Mouse (Mus musculus) lung, postnatal 10 days (tissue): Measurements from ENCODE around the gene Rft1.
"Not testable (repeated sequence)": the region's sequence is repeated elsewhere in the genome, so short reads cannot be mapped to it uniquely, and the experiment has no call there.

Experiments
- DNase-seq: peaks from one replicate; pipeline ENCODE4 v3.0.0; 2021

Gene Rft1

DNA sequence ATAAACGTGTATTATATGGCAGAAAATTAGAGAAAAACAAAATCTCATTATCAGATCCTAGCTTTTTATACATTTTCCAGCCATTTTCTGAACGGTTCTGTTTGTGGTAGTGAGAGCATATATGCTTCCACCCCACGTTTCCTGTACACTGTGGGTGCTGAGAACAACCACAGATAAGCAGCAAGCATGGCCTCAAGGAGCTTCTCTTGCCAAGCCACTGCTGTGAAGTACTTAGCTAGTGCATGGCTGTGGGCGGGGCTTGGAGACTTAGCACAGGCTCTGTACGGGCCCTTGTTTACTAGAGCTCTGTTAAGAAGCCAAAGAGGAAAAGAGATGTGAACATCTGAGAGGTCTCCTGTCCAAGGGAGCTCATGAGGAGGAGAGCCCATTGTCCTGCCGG, 20.8 kb downstream of the Rft1 start:
- DNase-seq: peak; percentile 60

DNA sequence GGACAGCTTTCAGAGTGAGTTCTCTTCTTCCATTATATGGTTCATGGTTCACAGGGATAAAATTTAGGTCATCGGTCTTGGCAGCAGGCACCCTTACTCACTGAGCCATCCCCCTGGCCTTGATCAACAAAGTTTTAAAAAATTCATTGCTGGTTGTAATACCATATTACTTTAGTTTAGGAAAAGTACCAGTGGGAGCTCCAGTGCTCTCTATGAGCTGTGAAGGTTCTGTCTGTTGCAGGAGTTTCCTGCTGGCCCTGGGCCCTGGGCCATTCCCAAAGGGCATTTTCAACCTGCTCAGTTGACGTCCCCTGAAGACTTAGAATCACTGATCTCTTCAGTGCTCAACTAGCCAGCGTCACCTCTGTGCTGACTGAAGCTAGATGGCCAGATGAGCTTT, 28.0 kb downstream of the Rft1 start:
- DNase-seq: no peak

DNA sequence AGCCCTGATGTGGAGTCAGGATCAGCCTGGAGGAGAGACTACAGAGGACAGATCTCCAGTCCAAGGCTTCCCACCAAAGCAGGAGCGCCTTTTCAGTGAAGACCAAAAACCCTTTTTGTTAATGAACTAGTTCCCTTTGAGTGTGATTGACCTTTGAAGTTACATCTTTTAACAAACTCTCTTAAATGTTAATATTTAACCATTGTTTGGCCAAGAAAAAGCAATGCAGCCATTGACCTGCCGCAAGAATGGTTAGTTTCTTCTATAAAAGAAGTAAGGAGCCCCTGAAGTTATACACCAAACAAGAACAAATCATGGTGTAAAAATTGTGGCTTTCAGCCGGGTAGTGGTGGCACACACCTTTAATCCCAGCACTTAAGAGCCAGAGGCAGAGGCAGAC, 36.5 kb downstream of the Rft1 start:
- no peak for DNase-seq

DNA sequence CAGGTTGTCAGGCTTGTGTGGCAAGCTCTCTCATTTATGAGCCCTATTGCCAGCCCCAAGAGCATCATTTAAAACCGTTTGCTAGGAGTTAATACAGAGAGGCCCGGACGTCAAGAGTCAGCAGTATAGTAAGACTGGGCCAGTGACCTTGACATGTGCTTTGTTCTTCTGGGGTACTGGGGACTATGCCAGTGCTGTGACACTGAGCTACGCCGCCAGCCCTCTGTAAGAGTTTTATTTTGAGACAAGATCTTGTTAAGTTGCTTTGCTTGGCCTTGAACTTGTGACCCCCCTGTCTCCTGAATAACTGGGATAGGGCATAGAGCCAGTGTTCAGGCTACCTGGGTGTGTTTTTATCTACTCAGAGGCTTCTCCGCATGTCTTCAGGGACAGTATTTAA, 38.3 kb downstream of the Rft1 start:
- DNase-seq: no peak

DNA sequence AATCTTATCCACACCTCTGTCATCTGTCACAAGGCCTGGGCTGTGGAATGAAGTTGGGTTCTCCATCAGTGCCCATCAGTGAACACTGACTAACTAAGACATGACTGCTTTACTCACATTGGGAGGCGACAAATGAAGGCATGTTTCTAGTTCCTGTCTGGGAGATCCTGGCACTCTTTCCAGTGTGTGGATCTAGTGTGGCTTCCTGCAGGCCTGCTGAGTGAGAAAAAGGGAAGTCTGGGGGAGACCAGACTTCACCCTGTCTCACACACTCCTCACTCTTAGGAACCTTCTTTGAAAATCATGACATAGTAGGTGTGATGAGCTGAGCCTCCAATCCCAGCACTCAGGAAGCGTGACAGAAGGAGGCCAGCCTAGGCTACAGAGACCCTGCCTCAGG, 40.6 kb downstream of the Rft1 start:
- DNase-seq: peak; percentile 13

DNA sequence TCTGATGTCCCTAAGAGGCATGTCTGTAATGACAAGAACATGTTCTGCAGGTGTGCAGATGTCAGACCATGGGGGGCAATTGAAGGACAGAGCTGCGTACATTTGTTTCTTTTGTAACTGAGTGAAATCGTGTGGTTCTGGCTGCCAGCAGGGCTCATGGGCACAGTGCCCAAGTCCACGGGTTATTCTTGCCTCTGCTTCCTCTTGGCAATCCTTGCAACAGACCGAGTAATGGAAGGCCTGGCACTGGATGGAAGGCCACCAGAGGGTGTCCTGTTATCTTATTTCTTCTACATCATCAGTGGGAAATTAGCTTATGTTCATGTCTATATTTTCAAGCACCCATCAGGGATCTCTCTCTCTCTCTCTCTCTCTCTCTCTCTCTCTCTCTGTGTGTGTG, 41.4 kb downstream of the Rft1 start:
- DNase-seq: peak; percentile 85

DNA sequence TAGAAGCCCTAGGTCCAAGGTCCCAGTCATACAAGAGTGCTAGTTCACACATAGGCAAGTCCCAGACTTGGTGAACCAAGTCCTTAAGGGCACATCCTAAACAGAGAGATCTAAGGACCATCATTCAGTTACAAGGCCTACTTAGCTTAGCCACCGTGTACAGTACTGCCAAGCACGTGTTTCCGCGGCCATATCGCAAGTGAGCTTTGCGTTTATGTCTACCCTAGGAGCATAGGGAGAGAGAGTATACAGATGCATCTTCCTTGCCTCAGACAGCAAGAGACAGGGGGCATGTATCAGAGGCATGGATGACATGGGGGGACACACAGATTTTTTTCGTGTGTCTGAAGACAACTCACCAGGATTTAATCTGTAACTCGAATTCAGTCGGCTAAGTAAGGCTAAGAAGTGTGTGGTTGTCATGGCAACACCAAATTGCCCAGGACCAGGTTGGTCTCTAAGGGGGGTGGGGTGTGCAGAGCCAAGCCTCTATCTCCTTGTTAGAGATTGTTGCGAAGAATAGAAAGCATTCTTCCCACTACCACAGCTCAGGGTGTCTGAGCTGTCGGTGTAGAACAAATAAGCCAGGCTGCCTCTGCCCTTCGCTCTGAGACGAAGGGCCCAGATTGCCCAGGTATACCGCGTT, 43.4 kb downstream of the Rft1 start:
- DNase-seq: no peak

DNA sequence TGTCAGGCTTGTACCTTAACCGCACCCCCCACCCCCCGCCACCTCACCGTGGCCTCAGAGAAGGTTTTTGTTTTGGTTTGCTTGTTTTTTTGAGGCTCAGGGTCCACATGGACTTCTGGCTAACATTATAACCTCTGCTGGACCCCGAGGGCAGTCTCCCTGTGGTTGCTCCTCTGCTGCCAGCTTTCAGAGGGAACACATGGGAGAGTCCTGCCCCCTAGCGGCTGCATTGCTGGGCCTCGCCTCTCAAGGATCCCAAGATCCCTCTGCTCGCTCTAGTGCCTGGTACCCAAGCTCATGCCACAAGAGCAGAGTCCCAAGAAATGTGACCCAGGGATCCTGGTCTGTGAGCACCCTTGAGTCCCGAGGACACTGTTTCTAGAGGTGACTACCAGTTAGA, 45.5 kb downstream of the Rft1 start:
- peak; percentile 61 for DNase-seq

DNA sequence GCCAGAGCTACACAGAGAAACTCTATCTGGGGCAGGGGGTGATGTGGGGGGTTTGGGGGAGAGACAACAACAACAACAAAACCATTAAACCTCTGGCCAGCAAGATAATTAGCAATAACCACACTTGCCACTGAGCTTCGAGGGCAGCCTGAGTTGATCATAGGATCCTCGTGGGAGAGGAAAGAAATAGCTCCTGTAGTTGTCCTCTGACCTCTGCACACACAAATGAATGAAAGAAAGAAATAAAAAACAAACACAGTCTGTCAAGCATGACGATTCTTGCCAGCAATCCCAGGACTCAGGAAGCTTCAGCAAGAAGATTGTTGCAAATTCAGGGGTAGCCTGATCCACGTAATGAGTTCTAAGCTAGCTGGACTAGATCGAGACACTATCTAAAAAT, 48.4 kb downstream of the Rft1 start:
- no peak for DNase-seq

DNA sequence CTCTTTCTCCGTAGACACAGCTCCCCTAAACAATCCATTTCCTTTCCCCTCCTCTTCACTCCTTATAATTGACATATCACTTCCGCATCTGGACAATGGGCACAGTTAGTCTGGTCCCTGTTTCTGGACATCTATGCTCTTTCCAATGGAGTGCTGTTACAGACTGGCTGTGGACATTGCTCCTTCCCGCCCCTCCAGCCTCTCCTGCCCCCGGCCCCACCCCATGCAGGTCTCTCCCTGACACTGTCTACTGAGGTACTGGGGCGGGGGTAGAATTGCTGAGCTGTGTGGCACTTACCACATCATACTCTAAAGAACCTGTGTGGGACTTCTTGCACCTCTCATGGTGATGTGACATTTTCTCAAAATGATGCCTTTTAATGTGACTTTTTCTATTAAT, 48.9 kb downstream of the Rft1 start:
- DNase-seq: no peak

DNA sequence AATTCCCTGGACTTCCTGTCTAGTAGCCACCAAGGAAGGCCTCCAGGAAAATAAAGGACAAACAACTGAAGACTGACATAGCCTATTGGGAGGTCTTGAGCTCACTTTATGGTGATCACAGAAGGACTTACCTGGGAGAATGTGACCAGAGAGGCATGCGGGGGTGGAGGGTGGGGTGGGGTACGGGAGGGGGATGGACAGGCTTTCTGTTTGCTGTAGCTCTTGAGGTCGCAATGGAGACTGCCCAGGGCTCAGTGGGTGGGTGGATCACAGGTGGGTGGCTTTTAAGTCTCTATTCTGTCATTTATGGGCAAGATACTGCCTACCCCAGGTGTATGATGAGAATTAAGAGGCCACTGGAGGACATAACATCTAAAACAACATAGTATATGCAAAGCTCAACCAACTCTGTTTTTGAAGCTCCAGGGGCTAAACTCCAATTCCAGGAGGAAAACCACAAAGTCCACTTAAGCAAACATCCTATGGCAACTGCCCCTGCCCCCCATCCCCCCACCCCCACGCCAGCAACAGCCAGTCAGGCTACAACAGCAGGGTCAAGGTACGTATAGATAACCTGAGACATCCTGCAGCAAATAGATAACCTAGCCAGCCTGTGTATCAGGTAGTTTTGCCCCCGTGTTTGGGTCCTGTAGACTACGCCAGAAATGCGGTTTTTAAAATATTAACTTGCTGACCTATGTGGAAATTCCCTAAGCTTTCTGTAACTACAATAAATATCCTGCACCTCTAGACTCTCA, 50.1 kb downstream of the Rft1 start:
- DNase-seq: no peak

DNA sequence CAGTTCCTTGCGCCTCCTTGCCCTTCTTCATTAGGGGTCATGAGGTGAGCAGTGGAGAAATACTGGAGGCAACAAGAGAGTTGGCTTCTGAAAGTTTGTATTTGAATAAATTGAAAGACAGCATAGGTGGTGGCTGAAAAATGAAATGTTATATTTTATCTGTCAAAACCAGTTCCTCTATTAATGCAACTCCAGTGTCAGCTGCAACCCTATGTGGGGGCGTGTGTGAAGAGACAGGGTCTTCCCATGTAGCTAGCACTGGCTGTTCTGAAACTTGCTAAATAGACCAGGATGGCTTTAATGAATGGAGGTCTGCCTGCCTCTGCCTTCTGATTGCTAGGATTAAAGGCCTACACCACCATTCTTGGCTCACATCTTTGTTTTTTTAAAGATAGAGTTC, 57.7 kb downstream of the Rft1 start:
- DNase-seq: no peak

DNA sequence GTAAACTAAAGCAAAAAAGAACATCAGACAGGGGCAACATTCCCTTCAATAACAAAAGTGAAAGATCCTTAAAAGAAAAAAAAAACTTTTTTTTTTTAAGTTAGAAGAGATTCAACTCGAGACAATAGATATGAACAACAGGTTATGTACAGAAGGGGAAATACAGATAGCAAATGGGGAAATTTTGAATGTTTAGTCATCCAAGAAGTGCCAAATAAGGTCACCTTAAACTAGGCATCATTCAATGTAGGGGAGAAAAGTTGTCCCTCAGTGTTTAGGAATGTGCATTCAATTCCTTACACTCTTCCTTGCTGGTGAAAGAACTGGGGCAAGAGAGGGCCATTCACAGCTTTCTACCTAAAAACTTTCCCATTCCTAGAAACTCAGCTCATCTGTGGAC, 59.6 kb downstream of the Rft1 start:
- no peak for DNase-seq

DNA sequence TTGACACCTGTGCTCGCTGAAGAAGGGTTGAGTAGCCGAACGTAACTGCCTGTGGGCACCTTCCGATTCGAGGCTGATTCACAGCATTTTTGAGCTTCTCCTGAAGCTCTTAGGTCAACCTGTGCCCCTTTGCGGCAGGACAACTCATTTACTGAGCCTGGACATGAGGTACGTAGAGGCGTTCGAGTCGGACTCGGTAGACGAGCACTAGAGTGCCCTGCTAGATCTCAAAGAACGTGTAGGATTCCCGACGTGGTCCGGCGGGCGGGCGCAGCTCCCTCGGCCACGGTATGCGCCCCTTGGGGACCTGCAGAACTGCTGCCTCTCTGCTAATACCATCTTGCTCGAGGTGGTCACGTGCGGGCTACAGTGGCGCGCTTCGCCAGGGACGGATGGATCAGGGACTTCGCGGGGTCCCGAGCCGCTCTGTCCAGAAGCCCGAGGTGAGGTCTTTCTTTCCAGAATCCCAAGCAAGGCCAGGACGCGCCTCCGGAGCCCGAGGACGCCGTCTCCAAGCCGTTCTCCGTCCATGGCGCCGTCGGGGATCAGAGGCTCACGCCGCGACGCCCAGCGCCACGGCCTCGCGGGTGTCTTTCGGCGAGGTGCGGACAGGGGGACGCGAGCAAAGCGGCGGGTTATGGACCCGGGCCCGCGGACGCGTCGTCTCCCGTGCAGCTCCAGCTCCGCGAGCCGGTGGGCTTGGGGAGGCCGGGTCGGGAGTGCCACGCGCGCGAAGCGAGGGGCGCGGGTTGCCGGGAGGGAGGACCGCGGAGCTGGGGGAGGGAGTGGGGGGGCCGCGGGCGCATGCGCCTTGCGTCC, 60.8 kb downstream of the Rft1 start, which contains the start of gene Sfmbt1:
Sfmbt1 (plus strand) TSS at position 51 of the 819 bp plus-strand sequence.
- peak; percentile 43 for DNase-seq

DNA sequence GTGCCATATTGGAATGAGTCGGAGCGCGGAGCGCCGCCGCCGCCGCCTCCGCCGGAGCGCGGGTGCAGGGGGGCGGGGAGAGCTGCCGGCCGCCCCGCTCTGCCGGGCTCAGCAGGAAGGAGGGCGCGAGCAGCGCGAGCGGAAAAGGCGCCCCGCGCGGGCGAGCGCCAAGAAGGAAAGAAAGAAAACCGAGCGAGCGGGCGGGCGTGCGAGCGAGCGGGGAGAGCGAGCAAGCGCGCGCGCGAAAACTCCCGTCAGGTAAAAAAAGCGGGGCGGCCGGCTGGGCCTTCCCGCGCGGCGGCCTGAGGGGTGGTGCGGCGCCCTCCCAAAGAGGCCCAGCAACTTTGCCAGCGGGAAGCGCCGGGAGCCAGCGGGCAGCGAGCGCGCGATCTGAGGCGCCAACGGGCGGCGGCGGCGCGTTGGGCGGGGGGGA, 61.5 kb downstream of the Rft1 start:
- peak; percentile 80 for DNase-seq

DNA sequence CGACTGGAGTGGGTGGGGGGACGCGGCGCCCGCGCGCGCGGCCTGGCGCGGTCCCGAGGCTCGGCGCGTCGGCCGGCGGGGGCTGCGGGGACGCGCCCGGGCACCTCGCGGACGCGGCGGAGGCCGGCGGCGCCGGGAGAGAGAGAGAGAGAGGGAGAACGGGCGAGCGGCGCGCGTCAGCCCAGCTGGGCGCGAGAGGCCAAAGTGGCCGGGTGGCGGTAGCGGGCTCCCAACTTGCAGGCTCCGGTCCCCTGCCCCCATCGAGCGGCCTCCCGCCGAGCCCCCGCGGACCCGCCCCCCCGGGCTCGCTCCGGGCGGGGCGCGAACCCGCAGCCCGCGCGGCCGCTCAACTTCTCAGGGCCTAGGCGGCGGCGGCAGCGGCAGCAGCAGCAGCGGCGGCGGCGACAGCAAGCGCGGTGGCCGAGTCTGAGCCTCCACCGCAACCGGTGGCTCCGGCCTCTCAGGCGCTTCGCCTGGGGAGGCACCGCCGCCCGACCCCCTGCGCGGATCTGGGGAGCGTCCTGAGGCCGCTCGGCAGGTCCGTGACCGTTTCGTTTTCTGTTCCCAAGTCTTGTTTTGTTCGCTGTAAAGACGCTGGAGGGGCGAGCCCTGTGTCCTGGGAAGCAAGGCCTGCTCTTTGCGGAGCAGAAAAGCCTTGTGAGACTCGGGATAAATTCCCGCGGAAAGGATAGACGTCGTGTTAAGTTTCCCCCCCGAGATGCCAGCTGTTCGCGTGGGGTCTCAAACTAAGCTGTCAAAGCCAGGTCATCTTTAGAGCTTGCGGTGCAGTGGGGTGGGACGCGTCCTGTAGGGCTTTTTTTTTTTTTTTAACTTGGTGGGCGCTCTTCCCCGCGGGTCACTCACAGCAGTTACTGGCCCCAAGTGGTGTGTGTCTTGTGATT, 62.1 kb downstream of the Rft1 start:
- peak; percentile 64 for DNase-seq

DNA sequence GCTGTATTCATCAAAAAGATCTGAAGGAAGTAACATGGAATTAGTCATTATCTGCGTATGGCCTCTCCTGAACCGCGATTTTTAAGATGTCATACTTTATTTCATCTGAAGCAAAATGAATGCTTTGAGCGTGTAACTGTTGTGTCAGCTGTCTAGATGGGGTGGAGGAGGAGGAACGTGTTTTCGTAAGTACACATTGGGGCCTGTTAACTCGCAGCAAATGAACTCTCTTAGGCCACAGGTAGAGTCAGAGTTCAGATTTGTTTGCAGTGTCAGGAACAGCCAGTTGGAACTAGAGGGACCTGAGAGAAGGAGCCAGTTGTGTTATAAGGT, 62.8 kb downstream of the Rft1 start:
- DNase-seq: no peak

DNA sequence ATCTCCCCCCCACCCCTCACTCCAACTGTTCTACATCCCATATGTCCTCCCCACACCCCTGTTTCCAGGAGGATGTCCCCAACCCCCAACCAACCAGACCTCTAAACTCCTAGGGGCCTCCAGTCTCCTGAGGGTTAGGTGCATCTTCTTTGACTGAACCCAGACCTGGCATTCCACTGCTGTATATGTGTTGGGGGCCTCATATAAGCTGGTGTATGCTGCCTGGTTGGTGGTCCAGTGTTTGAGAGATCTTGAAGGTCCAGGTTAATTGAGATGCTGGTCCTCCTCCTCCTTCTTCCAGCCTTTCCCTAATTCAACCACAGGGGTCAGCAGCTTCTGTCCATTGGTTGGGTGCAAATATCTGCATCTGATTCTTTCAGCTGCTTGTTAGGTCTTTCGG, 64.5 kb downstream of the Rft1 start:
- not testable (repeated sequence) for DNase-seq

DNA sequence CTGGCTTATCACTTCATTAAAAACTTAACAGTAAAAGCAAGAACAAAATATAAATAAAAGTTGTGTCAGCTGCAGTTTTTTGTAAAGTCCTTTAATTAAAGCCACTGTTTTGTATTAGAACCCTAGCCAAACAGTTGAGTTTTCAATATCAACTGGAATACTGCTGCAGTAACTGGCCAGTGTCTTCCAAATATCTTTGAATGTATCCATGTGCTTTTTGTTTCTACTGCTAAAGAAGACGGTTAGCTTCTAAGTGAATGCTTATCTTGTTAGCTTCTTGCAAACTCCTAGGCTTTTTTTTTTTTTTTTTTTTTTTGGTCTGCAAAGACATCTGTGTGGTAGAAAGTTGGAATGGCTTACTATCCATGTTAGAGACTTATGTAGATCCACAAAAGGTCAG, 65.4 kb downstream of the Rft1 start:
- DNase-seq: no peak

DNA sequence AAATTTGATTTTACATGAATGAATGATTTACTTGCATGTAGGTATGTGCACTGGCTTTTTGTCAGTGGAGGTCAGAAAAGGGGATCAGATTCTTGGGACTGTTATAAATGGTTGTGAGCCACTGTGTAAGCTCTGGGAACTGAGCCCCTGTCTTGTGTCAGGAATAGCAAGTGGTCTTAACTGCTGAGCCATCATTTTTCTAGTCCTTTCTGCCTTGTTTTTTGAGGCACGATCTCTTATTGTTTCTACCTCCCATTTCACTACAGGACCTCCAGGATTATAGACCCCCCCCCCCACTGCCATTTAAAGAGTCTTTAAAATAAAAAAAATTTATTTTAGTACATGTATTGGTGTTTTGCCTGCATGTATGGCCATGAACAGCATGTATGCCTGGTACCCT, 67.7 kb downstream of the Rft1 start:
- no peak for DNase-seq

DNA sequence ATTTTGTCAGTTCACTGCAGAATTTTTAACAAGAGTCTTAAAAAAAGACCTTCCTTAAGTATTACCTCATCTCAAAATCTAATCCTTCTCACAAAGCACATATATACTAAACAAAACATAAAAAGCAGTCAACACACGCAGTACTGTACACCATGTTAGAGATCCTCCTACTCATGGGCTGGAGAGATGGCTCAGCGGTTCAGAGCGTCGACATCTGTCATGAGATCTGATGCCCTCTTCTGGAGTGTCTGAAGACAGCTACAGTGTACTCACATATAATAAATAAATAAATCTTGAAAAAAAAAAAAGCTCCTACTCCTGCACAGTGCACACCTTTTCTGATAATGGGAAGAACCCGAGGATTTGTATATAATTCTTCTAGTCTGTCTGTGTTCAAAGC, 68.2 kb downstream of the Rft1 start:
- DNase-seq: no peak

DNA sequence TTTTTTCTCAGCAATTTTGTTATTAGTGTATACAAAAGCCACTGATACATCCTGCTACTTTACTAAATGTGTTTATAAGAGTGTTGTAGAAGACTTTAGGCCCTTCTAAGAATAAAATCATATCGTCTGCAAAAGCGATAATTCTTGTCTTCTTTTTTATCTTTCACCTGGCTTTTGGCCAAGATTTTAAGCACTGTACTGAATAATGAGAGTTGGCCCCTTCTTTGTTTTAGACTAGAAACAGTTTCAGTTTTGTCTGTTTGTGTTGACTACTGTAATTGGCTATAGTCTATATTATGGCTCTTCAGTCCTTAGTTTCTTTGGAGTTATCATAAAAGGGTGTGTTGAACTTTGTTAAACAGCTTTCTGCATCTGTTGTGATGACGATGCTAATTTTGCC, 77.7 kb downstream of the Rft1 start:
- no peak for DNase-seq

DNA sequence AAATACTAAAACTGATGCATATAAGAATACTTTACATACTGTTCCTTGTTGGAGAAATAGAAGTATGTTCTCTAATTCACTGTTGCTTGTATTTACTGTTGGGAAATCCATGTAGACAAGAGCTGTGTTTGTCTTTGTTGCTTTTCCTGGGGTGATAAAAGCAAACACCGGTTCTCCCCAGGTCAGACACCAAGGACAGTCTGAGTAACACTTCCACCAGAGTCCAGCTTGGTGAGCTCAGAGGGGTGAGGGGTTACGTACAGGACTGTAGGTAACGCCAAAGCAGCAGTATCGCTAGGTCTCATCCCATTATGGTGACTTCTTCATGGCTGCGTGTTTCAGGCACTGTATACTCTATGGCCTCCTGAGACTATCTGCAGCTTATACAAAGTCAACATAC, 80.5 kb downstream of the Rft1 start:
- no peak for DNase-seq
